Mouse (Mus musculus) fat pad, adult 2 months (tissue): Measurements from ENCODE around the gene Zrsr2.

Source experiments
- DNase-seq: peaks from one replicate; pipeline ENCODE4 v3.0.0-alpha.2; 2011; ENCODE audit warnings: low read depth, low spot score; ENCODE audit errors: extremely low read depth

Zrsr2 gene

DNA sequence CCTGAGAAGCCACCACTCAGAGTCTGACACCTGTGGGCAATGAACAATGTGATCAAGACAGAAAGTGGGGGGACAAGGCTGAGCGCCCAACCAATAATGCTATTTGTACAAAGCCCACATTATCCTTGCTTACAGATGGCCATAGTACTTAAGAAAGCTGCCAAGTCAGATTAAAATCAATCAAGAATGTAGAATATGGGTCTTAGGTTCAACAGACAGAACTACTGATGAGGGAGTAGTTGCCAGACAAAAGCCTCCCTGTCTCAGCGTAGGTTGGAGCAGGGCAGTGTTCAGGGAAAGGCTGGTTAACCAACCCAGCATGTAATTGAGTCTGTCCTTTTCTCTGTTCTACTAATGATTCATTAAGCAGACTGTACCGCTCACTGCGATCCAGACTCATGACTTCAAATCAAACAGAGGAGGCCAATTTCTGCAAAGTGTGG, 72.9 kb downstream of the Zrsr2 start:
- no peak for DNase-seq
